Mouse (Mus musculus): ENCODE measurements around the gene Olfr635.
A peak's percentile ranks its signal among the peaks of the same experiment; 100 is the strongest.
"Not testable (repeated sequence)": the region's sequence is repeated elsewhere in the genome, so short reads cannot be mapped to it uniquely, and the experiment has no call there.

Olfr635 gene

GRCm38 (mm10) chr7:103970852-103971251 lies at the start of gene Olfr635:
Gene Olfr635, plus strand, starts transcription at chr7:103971152.
- DNase-seq (ENCODE audit: low read depth, low spot score): no peak

DNA sequence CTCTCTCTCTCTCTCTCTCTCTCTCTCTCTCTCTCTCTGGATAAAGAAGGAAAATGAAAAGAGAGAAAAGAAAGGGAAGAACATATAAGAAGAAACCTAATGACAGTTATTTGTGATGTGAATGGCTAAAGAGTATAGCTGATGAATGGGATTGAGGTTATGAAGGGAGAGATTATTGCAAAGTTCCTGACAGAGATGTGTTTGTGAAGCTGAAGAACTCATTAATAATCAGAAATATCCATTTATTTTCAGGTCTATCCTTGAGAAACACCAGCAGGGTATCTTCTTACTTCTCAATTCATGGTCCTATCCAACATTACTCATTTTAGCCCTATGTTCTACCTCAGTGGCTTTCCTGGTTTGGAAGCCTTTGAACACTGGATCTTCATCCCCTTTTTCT lies 42.4 kb upstream of the Olfr635 start, which contains the start of gene Olfr631:
Gene Olfr631, plus strand, starts transcription at position 301 of the 400 bp plus-strand sequence.
- DNase-seq (ENCODE audit: low read depth, low spot score): no peak

GRCm38 (mm10) chr7:103934264-103934663 lies 36.7 kb upstream of the Olfr635 start, which contains the start of gene Olfr632:
Gene Olfr632, plus strand, starts transcription at chr7:103934347.
- no peak for DNase-seq (ENCODE audit: low read depth, low spot score)

GRCm38 (mm10) chr7:103942730-103943129 lies 28.2 kb upstream of the Olfr635 start:
- peak; percentile 28 for DNase-seq (ENCODE audit: low read depth, low spot score)

GRCm38 (mm10) chr7:103944137-103944536 lies 26.8 kb upstream of the Olfr635 start, which contains the start of gene Olfr633:
Gene Olfr633, plus strand, starts transcription at chr7:103944437.
- no peak for DNase-seq (ENCODE audit: low read depth, low spot score)

DNA sequence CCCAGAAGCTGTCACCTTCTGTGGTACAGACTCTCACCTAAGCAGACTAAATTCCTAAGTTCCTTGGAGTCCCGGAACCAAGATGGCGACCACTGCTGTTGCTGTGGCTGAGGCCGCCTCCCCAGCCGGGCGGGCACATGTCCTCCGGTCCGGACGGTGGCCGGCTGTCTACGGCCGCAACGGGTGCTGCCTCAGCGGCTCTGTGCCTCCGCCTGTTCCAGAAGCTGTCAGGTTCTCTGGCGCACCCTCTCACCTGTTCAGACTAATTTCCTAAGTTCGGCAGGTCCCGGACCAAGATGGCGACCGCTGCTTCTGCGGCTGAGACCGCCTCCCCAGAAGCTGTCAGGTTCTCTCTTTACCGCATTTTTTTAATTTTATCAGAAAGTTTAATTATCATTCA lies 4.1 kb upstream of the Olfr635 start:
- DNase-seq (ENCODE audit: low read depth, low spot score): not testable (repeated sequence)

GRCm38 (mm10) chr7:103971782-103972181 lies 830 bp downstream of the Olfr635 start:
- no peak for DNase-seq (ENCODE audit: low read depth, low spot score)

- DNase-seq (ENCODE audit: low read depth, low spot score): no peak
These were observed 27.5 kb downstream of the Olfr635 start, which contains the start of gene Olfr638 for GRCm38 (mm10) chr7:103998446-103998845. Gene Olfr638, plus strand, starts transcription at chr7:103998746.

DNA sequence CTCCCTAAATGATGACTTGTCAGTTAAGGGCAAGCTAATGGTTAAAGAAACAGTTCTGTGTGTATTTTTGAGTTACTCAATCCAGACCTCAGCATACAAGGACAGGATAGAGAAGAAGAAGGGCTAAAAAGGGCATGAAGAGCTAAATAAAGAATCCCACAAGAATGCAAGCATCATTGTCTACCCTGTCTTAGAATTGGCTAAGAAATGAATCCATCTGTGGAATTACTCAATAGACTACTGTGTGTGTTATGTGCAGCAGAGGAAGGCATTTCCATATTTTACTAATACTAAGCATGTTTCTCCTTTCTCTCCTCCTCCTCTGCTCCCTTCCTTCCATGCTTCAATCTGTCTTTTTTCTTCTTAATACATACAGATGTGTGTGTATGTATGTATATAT lies 28.2 kb downstream of the Olfr635 start:
- DNase-seq (ENCODE audit: low read depth, low spot score): no peak

- no peak for DNase-seq (ENCODE audit: low read depth, low spot score)
These were observed 46.3 kb downstream of the Olfr635 start, which contains the start of gene Olfr639 for GRCm38 (mm10) chr7:104017203-104017602. Gene Olfr639, minus strand, starts transcription at chr7:104017303.

DNA sequence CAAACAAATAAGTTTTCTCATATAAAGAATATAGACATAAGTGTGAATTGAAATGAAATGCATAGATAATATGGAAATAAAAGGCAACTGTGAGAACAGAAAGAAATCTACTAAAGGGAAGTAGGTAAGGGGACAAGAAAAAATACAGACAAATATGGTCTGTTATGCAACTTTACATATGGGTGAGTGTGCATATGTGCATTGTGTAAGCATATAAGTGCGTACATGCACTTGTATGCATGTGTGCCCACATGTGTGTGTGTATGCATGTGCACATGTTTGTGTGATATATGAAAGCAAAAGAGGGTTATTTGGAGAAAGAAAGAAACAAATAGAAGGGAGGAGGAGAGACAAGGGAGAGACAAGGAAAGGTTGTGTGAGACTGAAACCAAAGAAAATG lies 48.0 kb downstream of the Olfr635 start:
- DNase-seq (ENCODE audit: low read depth, low spot score): no peak

- no peak for DNase-seq (ENCODE audit: low read depth, low spot score)
These were observed 50.7 kb downstream of the Olfr635 start for GRCm38 (mm10) chr7:104021651-104022050.

GRCm38 (mm10) chr7:104025473-104025872 lies 54.5 kb downstream of the Olfr635 start, which contains the start of gene Olfr640:
Gene Olfr640, minus strand, starts transcription at chr7:104025573.
- DNase-seq (ENCODE audit: low read depth, low spot score): no peak

DNA sequence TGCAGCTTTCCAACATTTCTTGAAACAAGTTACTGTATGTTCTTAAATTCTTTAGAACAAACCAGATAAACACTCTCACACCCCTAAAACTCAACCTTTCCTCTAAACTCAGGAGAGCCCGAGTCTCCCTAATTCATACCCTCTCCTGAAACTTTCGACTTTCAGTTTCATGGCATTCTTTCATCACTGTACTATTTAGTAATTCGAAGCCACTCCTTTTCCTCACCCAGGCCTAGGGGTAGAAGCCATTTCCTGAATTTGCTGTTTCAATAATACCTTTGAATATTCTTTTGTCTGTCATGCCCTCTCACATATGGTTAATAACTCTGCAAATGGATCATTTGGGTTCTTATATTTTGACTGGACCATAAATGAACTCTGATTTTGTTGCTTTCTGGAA lies 56.0 kb downstream of the Olfr635 start:
- DNase-seq (ENCODE audit: low read depth, low spot score): no peak

- DNase-seq (ENCODE audit: low read depth, low spot score): no peak
These were observed 64.2 kb downstream of the Olfr635 start, which contains the start of gene Olfr641 for GRCm38 (mm10) chr7:104035145-104035544. Gene Olfr641, plus strand, starts transcription at chr7:104035445.

All from WW6 (cell line).